Mouse (Mus musculus) lung, postnatal 0 days (tissue): Measurements from ENCODE around the gene Slc25a31.

ENCODE experiments used
- CTCF ChIP-seq: IDR thresholded peaks from 2 replicates; pipeline ENCODE4 v1.5.1; 2016; ENCODE audit warnings: antibody characterized with exemption, mild to moderate bottlenecking
- EP300 ChIP-seq: IDR thresholded peaks from 2 replicates; pipeline ENCODE4 v1.6.1; 2016; ENCODE audit warnings: antibody characterized with exemption, mild to moderate bottlenecking, control low read depth

- TF ChIP-seq CTCF (no peak), EP300 (no peak)
Measured at GRCm38 (mm10) chr3:40719022-40719421, 10.4 kb downstream of the Slc25a31 start.
